Mouse (Mus musculus): Measurements from ENCODE around the gene Tent5a. TPM values are rescaled to one million over a fixed set of nuclear protein-coding genes. Genes with fewer than 3 reads are reported as not detected.

Gene Tent5a
- total and polyA plus RNA-seq, 3 experiments = 7.0 to 15.2 TPM; not detected in 1

DNA sequence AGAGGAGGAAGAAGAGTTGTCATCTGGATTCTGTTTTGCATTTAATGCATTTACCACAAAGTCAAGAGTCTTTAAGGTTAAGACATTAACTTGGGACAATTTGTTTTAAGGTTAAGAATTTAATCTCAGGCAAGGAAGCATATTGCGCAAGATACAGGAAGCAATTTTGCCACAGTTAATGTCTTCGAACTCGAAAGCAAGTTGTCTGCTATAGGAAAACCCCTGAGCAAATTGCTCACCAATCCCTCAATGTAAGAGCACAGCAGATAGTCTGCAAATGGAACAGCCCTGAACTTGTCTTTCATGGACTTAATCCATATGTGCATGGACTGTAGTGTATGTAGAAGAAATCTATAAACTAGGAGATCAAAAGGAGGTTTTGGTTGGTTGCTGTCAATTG is 23.8 kb downstream of the Tent5a start:
- DNase-seq (ENCODE audit: low read depth, low spot score) = no peak
- Histone ChIP-seq H3K27me3 (ENCODE audit: control insufficient read depth in 1 of 2, insufficient read depth in 2 of 2, low read length in 2 of 2) (no peaks in the 10 kb centered on the region; a peak in 1 of 4 replicates), H3K36me3 (ENCODE audit: control insufficient read depth in 1 of 2, insufficient read depth in 2 of 2, low read length in 2 of 2) (no peaks in the 10 kb centered on the region), H3K27ac (ENCODE audit: control insufficient read depth, low read depth, low read length) (no peak overlapping the region), H3K9me3 (replicated peaks; ENCODE audit: insufficient read depth, low read length) (no peaks in the 10 kb centered on the region), H3K4me1 (ENCODE audit: control insufficient read depth in 1 of 2, insufficient read depth in 2 of 2, low read length in 2 of 2) (no peaks in the 10 kb centered on the region), H3K79me2 (ENCODE audit: control insufficient read depth, insufficient read depth, low read length, poor library complexity) (no peaks in the 10 kb centered on the region), H3K9ac (ENCODE audit: control insufficient read depth, low read depth, low read length, poor library complexity, severe bottlenecking) (no peak overlapping the region), H3K4me3 (ENCODE audit: control insufficient read depth in 1 of 2, insufficient read depth in 1 of 2, low read depth in 2 of 2, low read length in 2 of 2) (no peak overlapping the region)
- TF ChIP-seq NRF1 (IDR thresholded peaks at IDR 0.05; ENCODE audit: insufficient read depth, low read depth, low read length, poor library complexity, severe bottlenecking) (no peak), KAT2A (conservative IDR thresholded peaks at IDR 0.05; ENCODE audit: low read depth, low read length) (no peak), BHLHE40 (IDR thresholded peaks at IDR 0.05; ENCODE audit: borderline replicate concordance, low read depth, low read length) (no peak), UBTF (IDR thresholded peaks at IDR 0.05; ENCODE audit: borderline replicate concordance, insufficient read depth, low read depth, low read length) (no peak), MYB (IDR thresholded peaks at IDR 0.05; ENCODE audit: low read depth, low read length) (no peak), MAZ (IDR thresholded peaks at IDR 0.05; ENCODE audit: low read depth, low read length) (no peak), HCFC1 (IDR thresholded peaks at IDR 0.05; ENCODE audit: low read depth, low read length) (no peak)

DNA sequence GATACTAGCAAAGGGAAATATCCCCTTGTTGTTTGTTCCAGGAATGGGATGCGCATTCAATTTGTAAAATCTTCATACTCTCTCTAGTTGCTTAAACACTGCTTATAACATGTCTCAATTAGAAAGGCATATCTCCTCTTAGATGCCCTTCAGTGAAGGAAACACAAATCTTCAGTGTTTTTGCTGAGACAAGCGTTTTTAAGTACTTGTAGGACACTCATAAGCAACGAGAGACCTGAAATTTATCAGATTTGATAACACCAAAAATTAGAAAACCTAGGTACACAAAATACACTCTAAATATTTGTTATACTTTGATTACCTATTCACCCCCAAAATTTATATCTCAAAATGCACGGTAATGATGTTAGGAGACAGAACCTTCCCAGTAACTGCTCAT is 24.3 kb downstream of the Tent5a start:
- no peak for DNase-seq (ENCODE audit: low read depth, low spot score)
- H3K4me3 ChIP-seq (ENCODE audit: control insufficient read depth in 1 of 2, insufficient read depth in 1 of 2, low read depth in 2 of 2, low read length in 2 of 2) = no peak overlapping the region
- no peak overlapping the region for H3K9ac ChIP-seq (ENCODE audit: control insufficient read depth, low read depth, low read length, poor library complexity, severe bottlenecking)
- TF ChIP-seq RCOR1 (IDR thresholded peaks at IDR 0.05; ENCODE audit: low read depth, low read length) = no peak
- TF ChIP-seq RAD21 (IDR thresholded peaks at IDR 0.05; ENCODE audit: low read depth, low read length) = no peak
- no peak for TF ChIP-seq BHLHE40 (IDR thresholded peaks at IDR 0.05; ENCODE audit: borderline replicate concordance, low read depth, low read length)
- TF ChIP-seq POLR2AphosphoS5 (IDR thresholded peaks at IDR 0.05; ENCODE audit: borderline replicate concordance, low read depth, low read length) = no peak
- TF ChIP-seq POLR2A (IDR thresholded peaks at IDR 0.05; ENCODE audit: control insufficient read depth in 1 of 2, insufficient read depth in 1 of 2, low read depth in 1 of 2, low read length in 2 of 2, poor library complexity in 1 of 2) = no peak
- no peak for TF ChIP-seq ELF1 (IDR thresholded peaks at IDR 0.05; ENCODE audit: low read depth, low read length)
- no peak for TF ChIP-seq ETS1 (IDR thresholded peaks at IDR 0.05; ENCODE audit: low read depth, low read length)
- TF ChIP-seq MAZ (IDR thresholded peaks at IDR 0.05; ENCODE audit: low read depth, low read length) = no peak
- TF ChIP-seq CHD2 (IDR thresholded peaks at IDR 0.05; ENCODE audit: low read length) = no peak
- TF ChIP-seq NRF1 (IDR thresholded peaks at IDR 0.05; ENCODE audit: insufficient read depth, low read depth, low read length, poor library complexity, severe bottlenecking) = no peak
- no peak for TF ChIP-seq KAT2A (conservative IDR thresholded peaks at IDR 0.05; ENCODE audit: low read depth, low read length)
- no peak for TF ChIP-seq MAX (IDR thresholded peaks at IDR 0.05; ENCODE audit: low read length)
- TF ChIP-seq ZC3H11A (IDR thresholded peaks at IDR 0.05; ENCODE audit: low read depth, low read length) = no peak
- TF ChIP-seq SIN3A (IDR thresholded peaks at IDR 0.05; ENCODE audit: low read length) = no peak
- TF ChIP-seq NELFE (IDR thresholded peaks at IDR 0.05; ENCODE audit: low read depth, low read length) = no peak
- no peak for TF ChIP-seq TBP (IDR thresholded peaks at IDR 0.05; ENCODE audit: low read depth, low read length)
- no peak for TF ChIP-seq GATA1 (IDR thresholded peaks at IDR 0.05; ENCODE audit: low read depth, low read length)
- H3K27ac ChIP-seq (ENCODE audit: control insufficient read depth, low read depth, low read length) = no peak overlapping the region
- no peaks in the 10 kb centered on the region for H3K36me3 ChIP-seq (ENCODE audit: control insufficient read depth in 1 of 2, insufficient read depth in 2 of 2, low read length in 2 of 2)
- no peaks in the 10 kb centered on the region for H3K4me1 ChIP-seq (ENCODE audit: control insufficient read depth in 1 of 2, insufficient read depth in 2 of 2, low read length in 2 of 2)
- H3K9me3 ChIP-seq (replicated peaks; ENCODE audit: insufficient read depth, low read length) = no peaks in the 10 kb centered on the region
- H3K79me2 ChIP-seq (ENCODE audit: control insufficient read depth, insufficient read depth, low read length, poor library complexity) = no peaks in the 10 kb centered on the region
- H3K27me3 ChIP-seq (ENCODE audit: control insufficient read depth in 1 of 2, insufficient read depth in 2 of 2, low read length in 2 of 2) = no peaks in the 10 kb centered on the region; a peak in 2 of 4 replicates

All from MEL (cell line).